Mouse (Mus musculus) stomach, postnatal 0 days (tissue): ENCODE measurements at regions not wholly inside any gene's neighbourhood (a gene's known extent, or its start where the extent isn't known, plus 50 kb on each side); places are given as distances from the start of the nearest gene placed in this dataset.

ENCODE experiments used
- ATAC-seq: fragments of 200-750 bp; cut with Nextera tagmentation; 2 replicates; pipeline ENCODE4 v1.8.0; 2017; ENCODE audit not compliant: low FRiP score, low TSS enrichment
- DNase-seq: peaks from one replicate; pipeline ENCODE4 v3.0.0-alpha.2; 2016; ENCODE audit warnings: low spot score
- H3K27ac ChIP-seq: fragments of 300-500 bp; sonication (generic); replicated peaks from 2 replicates; pipeline ENCODE4 v1.5.1; 2014; ENCODE audit warnings: mild to moderate bottlenecking, control low read depth
- H3K27me3 ChIP-seq: fragments of 300-500 bp; sonication (generic); 2 replicates; pipeline ENCODE4 v1.6.1; 2014; ENCODE audit warnings: low read length; ENCODE audit not compliant: control insufficient read depth, insufficient read depth
- H3K36me3 ChIP-seq: fragments of 300-500 bp; sonication (generic); 2 replicates; pipeline ENCODE4 v1.6.1; 2014; ENCODE audit warnings: low read length, mixed read lengths; ENCODE audit not compliant: control insufficient read depth, insufficient read depth
- H3K4me1 ChIP-seq: fragments of 300-500 bp; sonication (generic); replicated peaks from 2 replicates; pipeline ENCODE4 v1.6.1; 2014; ENCODE audit warnings: antibody characterized with exemption; ENCODE audit not compliant: control insufficient read depth, insufficient read depth
- H3K4me2 ChIP-seq: fragments of 300-500 bp; sonication (generic); replicated peaks from 2 replicates; pipeline ENCODE4 v1.6.1; 2014; ENCODE audit warnings: low read depth, mild to moderate bottlenecking, control low read depth, moderate library complexity
- H3K4me3 ChIP-seq: fragments of 300-500 bp; sonication (generic); 2 replicates; pipeline ENCODE4 v1.5.1; 2014; ENCODE audit warnings: low read depth, low read length, control low read depth
- H3K9ac ChIP-seq: fragments of 300-500 bp; sonication (generic); 2 replicates; pipeline ENCODE4 v1.6.1; 2014; ENCODE audit warnings: mild to moderate bottlenecking, low read length, control low read depth, mixed read lengths
- H3K9me3 ChIP-seq: fragments of 300-500 bp; sonication (generic); 2 replicates; pipeline ENCODE4 v1.6.1; 2016; ENCODE audit warnings: low read length; ENCODE audit not compliant: control insufficient read depth
- CTCF ChIP-seq: IDR thresholded peaks from 2 replicates; pipeline ENCODE4 v1.5.1; 2016; ENCODE audit warnings: antibody characterized with exemption, low read depth, mild to moderate bottlenecking, moderate library complexity
- EP300 ChIP-seq: optimal IDR thresholded peaks from 2 replicates; pipeline ENCODE3; 2016; ENCODE audit warnings: antibody characterized with exemption
- WGBS: fragments of 180-500 bp; shearing (Covaris S2); extraction: QIAGEN DNeasy Blood & Tissue Kit; methylation state at CpG from one replicate; pipeline ENCODE4 v1.1.7; 2014; 5-methylcytosine and 5-hydroxymethylcytosine counted together

DNA sequence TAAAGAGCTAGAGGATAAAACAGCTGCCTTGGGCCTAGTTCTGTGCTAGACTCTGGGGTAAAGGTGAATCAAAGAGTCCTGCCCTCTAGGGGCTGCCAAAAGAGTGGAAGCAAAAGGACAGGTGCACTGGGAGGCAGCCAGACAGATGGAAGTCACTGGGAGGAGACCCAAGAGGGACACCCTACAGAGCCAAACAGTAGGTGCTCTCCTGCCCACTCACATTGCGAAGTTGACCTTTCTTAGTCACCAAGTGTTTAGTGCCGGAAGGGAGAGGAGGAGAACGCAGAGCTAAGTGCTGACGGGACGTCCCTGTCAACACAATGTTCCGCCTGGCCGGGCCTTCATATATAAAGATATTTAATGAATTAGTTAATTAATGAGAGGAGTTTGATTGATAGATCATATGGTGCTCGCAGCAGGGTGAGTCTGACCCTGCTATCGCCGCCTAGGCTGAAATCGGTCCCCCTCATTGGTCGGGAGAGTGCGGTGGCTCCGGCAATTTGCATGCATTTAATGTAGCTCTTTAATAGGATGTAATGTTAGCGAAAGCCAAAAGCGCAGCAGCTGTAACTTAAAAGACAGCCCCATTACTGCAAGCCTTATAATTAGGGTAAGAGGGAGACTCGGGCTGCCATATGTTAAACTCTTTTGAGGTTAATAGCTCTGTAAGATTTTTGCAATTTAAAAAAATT is 162.6 kb upstream of the Cadm1 start:
- no peak overlapping the region for H3K4me3 ChIP-seq
- TF ChIP-seq EP300 = no peak
- H3K4me2 ChIP-seq = peak overlapping the region; percentile 42
- H3K4me1 ChIP-seq = peaks cover 2% of the 10 kb centered on the region; the same call in 1 of the 2 replicates
- 38% methylated on average over 17 of the region's 17 CpGs for WGBS
- no peaks in the 10 kb centered on the region for H3K9me3 ChIP-seq
- H3K27me3 ChIP-seq = no peaks in the 10 kb centered on the region
- H3K27ac ChIP-seq = no peak overlapping the region
- DNase-seq = no peak
- no peak overlapping the region for H3K9ac ChIP-seq
- ATAC-seq = no peak
- H3K36me3 ChIP-seq = no peaks in the 10 kb centered on the region

DNA sequence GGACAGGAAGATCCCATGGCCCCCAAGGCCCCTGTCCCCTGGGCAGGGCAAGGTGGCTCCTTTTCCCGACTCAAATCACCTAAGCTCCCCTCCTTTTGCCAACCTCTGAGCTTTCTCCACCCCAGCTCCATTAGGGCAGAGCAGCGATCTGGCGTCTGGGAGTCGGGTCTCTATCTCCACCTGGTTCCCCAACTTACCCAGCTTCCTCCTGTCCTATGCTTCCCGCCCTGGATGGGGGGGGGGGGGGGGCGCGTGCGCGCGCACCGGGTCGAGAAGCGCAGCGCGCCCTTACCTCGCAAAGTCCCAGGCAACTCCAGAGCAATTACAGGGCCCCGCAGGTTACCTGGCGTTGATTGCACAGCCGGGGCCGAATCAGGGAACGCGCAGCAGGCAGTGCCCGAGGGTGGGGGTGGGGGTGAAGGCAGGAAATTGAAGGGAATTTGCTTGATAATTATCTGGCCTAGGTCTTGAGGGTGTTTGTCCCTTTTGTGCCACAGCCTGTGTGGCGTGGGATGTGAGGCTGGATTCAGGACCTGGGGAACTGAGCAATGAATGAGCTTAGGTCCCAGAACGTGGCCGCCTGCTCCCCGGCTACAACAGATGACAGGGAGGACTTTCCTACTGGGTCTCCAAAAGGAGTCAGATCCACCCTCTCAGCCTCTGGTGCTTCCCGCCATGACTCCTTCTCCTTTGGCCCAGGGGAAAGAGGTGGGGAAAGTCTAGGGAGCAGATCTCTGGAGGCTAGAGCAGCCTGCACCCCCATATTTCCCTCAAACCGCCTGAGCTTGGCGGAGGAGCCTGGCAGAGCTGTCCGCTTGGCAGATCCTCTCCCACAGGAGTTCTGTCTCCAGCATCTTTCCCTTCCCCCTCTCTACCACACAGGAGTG is 161.7 kb upstream of the Cadm1 start:
- Histone ChIP-seq H3K4me3 (peak overlapping the region; percentile 12; the same call in 1 of the 2 replicates), H3K9me3 (no peaks in the 10 kb centered on the region), H3K4me1 (peaks cover 2% of the 10 kb centered on the region; the same call in 1 of the 2 replicates), H3K9ac (peak overlapping the region; percentile 8; the same call in 1 of the 2 replicates), H3K36me3 (no peaks in the 10 kb centered on the region), H3K27me3 (no peaks in the 10 kb centered on the region), H3K4me2 (peak overlapping the region; percentile 42), H3K27ac (no peak overlapping the region)
- DNase-seq (peak; percentile 58), ATAC-seq (peak; percentile 67; the same call in 1 of the 2 replicates)
- TF ChIP-seq EP300 = no peak
- TF ChIP-seq CTCF = no peak
- 12% methylated on average over 31 of the region's 31 CpGs for WGBS

- Histone ChIP-seq H3K36me3 (no peaks in the 10 kb centered on the region), H3K27ac (no peak overlapping the region), H3K9me3 (no peaks in the 10 kb centered on the region), H3K4me3 (no peak overlapping the region), H3K9ac (no peak overlapping the region), H3K4me1 (peaks cover 2% of the 10 kb centered on the region; the same call in 1 of the 2 replicates), H3K27me3 (no peaks in the 10 kb centered on the region), H3K4me2 (no peak overlapping the region)
- no peak for ATAC-seq
- no peak for DNase-seq
- WGBS = 86% methylated on average over 7 of the region's 7 CpGs
- no peak for TF ChIP-seq EP300
- no peak for TF ChIP-seq CTCF
Observed at GRCm38 (mm10) chr9:47372296-47372695, 157.7 kb upstream of the Cadm1 start.

DNA sequence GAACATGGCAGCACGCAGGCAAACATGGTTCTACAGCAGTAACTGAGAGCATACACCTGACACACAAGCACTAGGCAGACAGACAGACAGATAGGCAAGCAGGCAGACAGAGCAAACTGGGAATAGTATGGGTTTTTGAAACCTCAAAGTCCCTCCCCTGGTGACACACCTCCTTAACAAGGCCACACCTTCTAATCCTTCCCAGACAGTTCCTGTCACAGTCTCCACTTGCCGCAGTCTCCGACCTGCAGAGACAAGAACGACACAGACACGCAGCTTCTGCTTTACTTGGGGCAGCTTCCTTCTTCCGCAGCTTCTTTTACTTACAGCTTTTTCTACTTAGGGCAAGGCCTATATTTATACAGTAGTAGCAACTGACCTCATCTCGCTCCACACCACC is 155.9 kb upstream of the Cadm1 start:
- Histone ChIP-seq H3K27me3 (no peaks in the 10 kb centered on the region), H3K4me2 (no peak overlapping the region), H3K27ac (no peak overlapping the region), H3K9me3 (no peaks in the 10 kb centered on the region), H3K9ac (no peak overlapping the region), H3K36me3 (no peaks in the 10 kb centered on the region), H3K4me3 (no peak overlapping the region), H3K4me1 (no peaks in the 10 kb centered on the region)
- no peak for TF ChIP-seq CTCF
- TF ChIP-seq EP300 = no peak
- no peak for ATAC-seq
- WGBS = 93% methylated on average over 7 of the region's 7 CpGs
- no peak for DNase-seq

- WGBS = 73% methylated on average over 1 of the region's 1 CpGs
- Histone ChIP-seq H3K9ac (no peak overlapping the region), H3K9me3 (no peaks in the 10 kb centered on the region), H3K4me1 (no peaks in the 10 kb centered on the region), H3K36me3 (no peaks in the 10 kb centered on the region), H3K27me3 (no peaks in the 10 kb centered on the region), H3K4me2 (no peak overlapping the region), H3K27ac (no peak overlapping the region), H3K4me3 (no peak overlapping the region)
- ATAC-seq (no peak), DNase-seq (no peak)
- TF ChIP-seq EP300 (no peak), CTCF (no peak)
Observed at GRCm38 (mm10) chr9:47376645-47377044, 153.3 kb upstream of the Cadm1 start.

DNA sequence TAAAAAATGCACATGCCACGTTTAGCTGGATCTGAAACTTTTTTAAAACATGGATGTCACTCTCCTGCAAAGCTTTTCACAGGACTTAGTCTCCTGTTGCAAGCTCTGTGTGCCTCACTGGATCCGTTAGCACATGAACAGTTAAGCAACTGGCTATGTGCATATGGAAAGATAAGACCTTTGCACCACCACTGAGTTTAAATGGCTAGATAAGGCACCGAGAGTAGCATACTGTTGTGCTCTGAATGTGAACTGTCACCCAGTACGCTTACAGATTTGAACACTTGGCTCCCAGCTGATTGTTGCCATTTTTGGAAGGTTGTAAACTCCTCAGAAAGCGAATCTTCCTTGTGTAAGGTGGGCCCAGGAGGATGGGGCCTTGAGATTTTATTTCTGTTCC is 151.4 kb upstream of the Cadm1 start:
- DNase-seq = no peak
- TF ChIP-seq EP300 (no peak), CTCF (no peak)
- Histone ChIP-seq H3K27me3 (no peaks in the 10 kb centered on the region), H3K9me3 (no peaks in the 10 kb centered on the region), H3K4me2 (no peak overlapping the region), H3K27ac (no peak overlapping the region), H3K36me3 (no peaks in the 10 kb centered on the region), H3K9ac (no peak overlapping the region), H3K4me1 (no peaks in the 10 kb centered on the region), H3K4me3 (no peak overlapping the region)
- ATAC-seq = no peak
- WGBS = 77% methylated on average over 5 of the region's 5 CpGs
